Mouse (Mus musculus) kidney, adult 2 months (tissue): ENCODE data around the gene Gm20431. TPM values are rescaled to one million over a fixed set of nuclear protein-coding genes. Genes with fewer than 3 reads are reported as not detected.

Experiments used
- DNase-seq: peaks from one replicate; pipeline ENCODE4 v3.0.0; 2021
- H3K27ac ChIP-seq: fragments of 200-500 bp; 2 replicates; pipeline ENCODE4 v1.5.1; 2012; ENCODE audit warnings: low read depth, low read length, control low read depth, inconsistent platforms; ENCODE audit not compliant: insufficient read depth
- H3K27me3 ChIP-seq: fragments of 200-500 bp; replicated peaks from 2 replicates; pipeline ENCODE4 v1.6.1; 2012; ENCODE audit warnings: mild to moderate bottlenecking, moderate library complexity, low read length, inconsistent platforms; ENCODE audit not compliant: control insufficient read depth, insufficient read depth
- H3K36me3 ChIP-seq: fragments of 200-500 bp; 2 replicates; pipeline ENCODE4 v1.6.1; 2012; ENCODE audit warnings: mild to moderate bottlenecking, moderate library complexity, low read length, inconsistent platforms; ENCODE audit not compliant: control insufficient read depth, insufficient read depth
- H3K4me1 ChIP-seq: fragments of 200-500 bp; 2 replicates; pipeline ENCODE4 v1.6.1; 2011; ENCODE audit warnings: low read length; ENCODE audit not compliant: control insufficient read depth, insufficient read depth
- H3K4me3 ChIP-seq: fragments of 200-500 bp; 2 replicates; pipeline ENCODE4 v1.5.1; 2011; ENCODE audit warnings: mild to moderate bottlenecking, low read depth, low read length, control low read depth; ENCODE audit not compliant: insufficient read depth
- CTCF ChIP-seq: fragments of 200-500 bp; conservative IDR thresholded peaks from 2 replicates; pipeline ENCODE4 v1.5.1; 2011; ENCODE audit warnings: low read depth, mild to moderate bottlenecking, control low read depth, low read length, moderate library complexity, mixed read lengths; ENCODE audit not compliant: insufficient read depth, insufficient read length
- POLR2A ChIP-seq: fragments of 200-500 bp; IDR thresholded peaks from one replicate; pipeline ENCODE4 v1.6.1; 2011; ENCODE audit warnings: low read depth, low read length, control low read depth
- WGBS: fragments of 180-500 bp; shearing (Covaris S2); methylation state at CpG from one replicate; pipeline ENCODE4 v1.1.7; 2018; 5-methylcytosine and 5-hydroxymethylcytosine counted together
- polyA plus RNA-seq: library from polyadenylated mRNA; depleted of rRNA; stranded (reverse); fragments of >200 nt; gene quantifications from 2 replicates; pipeline ENCODE4 v1.2.3, GENCODE M21; 2012

Gm20431 gene
- polyA plus RNA-seq, 1 experiment = 30.7 TPM

GRCm38 (mm10) chr2:167588774-167589577, 72.3 kb downstream of the Gm20431 start:
- peak overlapping the region; percentile 82 for H3K27ac ChIP-seq
- peak; percentile 79 for DNase-seq
- TF ChIP-seq CTCF (no peak), POLR2A (peak; percentile 27)
- no peaks in the 10 kb centered on the region for H3K4me1 ChIP-seq
- no peaks in the 10 kb centered on the region for H3K27me3 ChIP-seq
- H3K4me3 ChIP-seq = peak overlapping the region; percentile 41
- 30% methylated on average over 21 of the region's 21 CpGs for WGBS
- H3K36me3 ChIP-seq = no peaks in the 10 kb centered on the region

- no peak for DNase-seq
- TF ChIP-seq POLR2A (no peak), CTCF (no peak)
- Histone ChIP-seq H3K27me3 (no peaks in the 10 kb centered on the region), H3K36me3 (no peaks in the 10 kb centered on the region), H3K4me1 (no peaks in the 10 kb centered on the region), H3K27ac (0 out of 2 replicates have a peak overlapping the region, but pooled peaks have one; percentile 75), H3K4me3 (no peak overlapping the region)
- WGBS = 31% methylated on average over 9 of the region's 9 CpGs
Measured at GRCm38 (mm10) chr2:167586976-167587375, 74.3 kb downstream of the Gm20431 start.

- 40% methylated on average over 8 of the region's 8 CpGs for WGBS
- no peak for TF ChIP-seq POLR2A
- TF ChIP-seq CTCF = no peak
- no peaks in the 10 kb centered on the region for H3K4me1 ChIP-seq
- no peak overlapping the region for H3K4me3 ChIP-seq
- H3K27ac ChIP-seq = peak overlapping the region; percentile 75
- no peaks in the 10 kb centered on the region for H3K36me3 ChIP-seq
- no peaks in the 10 kb centered on the region for H3K27me3 ChIP-seq
- peak; percentile 78 for DNase-seq
Measured at GRCm38 (mm10) chr2:167586041-167586440, 75.3 kb downstream of the Gm20431 start.

GRCm38 (mm10) chr2:167585273-167585672, 76.0 kb downstream of the Gm20431 start:
- Histone ChIP-seq H3K4me1 (no peaks in the 10 kb centered on the region), H3K27me3 (no peaks in the 10 kb centered on the region), H3K36me3 (no peaks in the 10 kb centered on the region), H3K4me3 (no peak overlapping the region), H3K27ac (0 out of 2 replicates have a peak overlapping the region, but pooled peaks have one; percentile 9)
- 82% methylated on average over 2 of the region's 2 CpGs for WGBS
- TF ChIP-seq CTCF (no peak), POLR2A (no peak)
- DNase-seq = no peak

GRCm38 (mm10) chr2:167583161-167583952, 77.9 kb downstream of the Gm20431 start:
- no peak for DNase-seq
- TF ChIP-seq POLR2A = no peak
- TF ChIP-seq CTCF = no peak
- Histone ChIP-seq H3K4me3 (no peak overlapping the region), H3K27ac (no peak overlapping the region), H3K36me3 (no peaks in the 10 kb centered on the region), H3K4me1 (no peaks in the 10 kb centered on the region), H3K27me3 (no peaks in the 10 kb centered on the region)
- 40% methylated on average over 10 of the region's 10 CpGs for WGBS

GRCm38 (mm10) chr2:167578521-167578920, 82.8 kb downstream of the Gm20431 start:
- Histone ChIP-seq H3K27ac (no peak overlapping the region), H3K4me1 (no peaks in the 10 kb centered on the region), H3K4me3 (no peak overlapping the region), H3K27me3 (no peaks in the 10 kb centered on the region), H3K36me3 (no peaks in the 10 kb centered on the region)
- TF ChIP-seq POLR2A (no peak), CTCF (no peak)
- DNase-seq = peak; percentile 32
- WGBS = 74% methylated on average over 5 of the region's 5 CpGs
